Mouse (Mus musculus): ENCODE results near the gene 4931440F15Rik.

- TF ChIP-seq CTCF (IDR thresholded peaks at IDR 0.05; ENCODE audit: low read depth, low read length), result no peak
- no peak for TF ChIP-seq TAL1 (conservative IDR thresholded peaks at IDR 0.05; ENCODE audit: low read depth, low read length)
- TF ChIP-seq POLR2AphosphoS5 (IDR thresholded peaks at IDR 0.05; ENCODE audit: insufficient replicate concordance, low read depth, low read length), result no peak
Measured at GRCm38 (mm10) chr11:29840606-29841227, 15.2 kb upstream of the 4931440F15Rik start.
